16 mouse cellular contexts compared by ENCODE assay signal in the genomic region with DNA sequence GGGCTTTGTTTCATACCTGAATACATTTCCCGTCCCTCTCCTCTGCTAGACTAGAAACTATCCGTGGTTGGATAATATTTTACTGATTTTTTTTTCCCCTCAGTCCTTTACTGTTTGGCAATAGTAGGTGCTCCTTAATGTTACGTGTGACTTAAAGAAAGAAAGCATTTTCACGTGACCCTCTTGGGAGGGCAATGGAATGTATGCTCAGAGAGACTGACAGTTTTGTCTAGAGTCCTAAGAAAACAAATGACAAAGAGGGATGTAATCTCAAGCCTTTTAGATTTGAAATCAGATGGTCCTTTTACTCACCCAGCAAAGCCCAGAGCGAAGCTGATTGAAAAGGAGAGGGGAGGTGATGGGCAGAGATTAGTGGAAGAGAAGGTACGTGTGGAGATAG. TPM values are rescaled to one million over a fixed set of nuclear protein-coding genes. Genes with fewer than 3 reads are reported as not detected.
A peak's percentile ranks its signal among the peaks of the same experiment; 100 is the strongest.
DNase-seq lines count a peak whose midpoint lies in the region; ATAC-seq and TF ChIP-seq lines count a peak whose summit lies in the region.
"Had no signal": no experiment of that assay in that cellular context is flagged by ENCODE, and none has a peak within 500 bp of the region (broad histone marks: within the 10 kb centered on the region; RNA-seq: fewer than 3 reads in every experiment).

No protein-coding gene starts in this region.

- no peaks in the 10 kb centered on the region for H3K9me3 ChIP-seq in forebrain, embryonic 15.5 days
- no peaks in the 10 kb centered on the region for H3K9me3 ChIP-seq in forebrain, embryonic 11.5 days (ENCODE audit: control insufficient read depth, low read length)
- H3K9me3 ChIP-seq in lung, embryonic 15.5 days, result no peaks in the 10 kb centered on the region
- H3K9me3 ChIP-seq in forebrain, postnatal 0 days (ENCODE audit: low read length), result no peaks in the 10 kb centered on the region
- no peaks in the 10 kb centered on the region for H3K9me3 ChIP-seq in midbrain, embryonic 13.5 days
- no peaks in the 10 kb centered on the region for H3K9me3 ChIP-seq in intestine, embryonic 16.5 days (ENCODE audit: control insufficient read depth, low read length)
- no peaks in the 10 kb centered on the region for H3K9me3 ChIP-seq in intestine, embryonic 15.5 days
- H3K9me3 ChIP-seq: neural tube, embryonic 13.5 days had no signal

- no peak for TF ChIP-seq CTCF in forebrain, postnatal 0 days (IDR thresholded peaks at IDR 0.05; ENCODE audit: low read depth)

- no peak for DNase-seq in forebrain, embryonic 11.5 days (ENCODE audit: low spot score)
- DNase-seq in lung, postnatal 10 days, result no peak
- DNase-seq in forebrain, postnatal 0 days, result no peak
- DNase-seq: adrenal gland, adult 8-10 months; cerebellum, adult 8-10 months; gastrocnemius, postnatal 10 days; kidney, postnatal 36 days; liver; spleen, adult 18-20 months; thymus, postnatal 36 days had no signal

- H3K36me3 ChIP-seq in forebrain, embryonic 15.5 days, result no peaks in the 10 kb centered on the region
- H3K36me3 ChIP-seq in forebrain, embryonic 11.5 days (ENCODE audit: control insufficient read depth, insufficient read depth, low read length), result no peaks in the 10 kb centered on the region
- H3K36me3 ChIP-seq in lung, embryonic 15.5 days, result no peaks in the 10 kb centered on the region
- no peaks in the 10 kb centered on the region for H3K36me3 ChIP-seq in forebrain, postnatal 0 days (ENCODE audit: insufficient read depth)
- H3K36me3 ChIP-seq in midbrain, embryonic 13.5 days, result no peaks in the 10 kb centered on the region
- H3K36me3 ChIP-seq in intestine, embryonic 16.5 days (ENCODE audit: control insufficient read depth, insufficient read depth, low read length), result no peaks in the 10 kb centered on the region
- H3K36me3 ChIP-seq in intestine, embryonic 15.5 days, result no peaks in the 10 kb centered on the region
- H3K36me3 ChIP-seq: neural tube, embryonic 13.5 days had no signal

- peaks cover 13% of the 10 kb centered on the region for H3K4me1 ChIP-seq in forebrain, embryonic 15.5 days
- peaks cover 20% of the 10 kb centered on the region for H3K4me1 ChIP-seq in forebrain, embryonic 11.5 days (replicated peaks; ENCODE audit: control insufficient read depth, insufficient read depth, low read length)
- H3K4me1 ChIP-seq in lung, embryonic 15.5 days, result peaks cover 39% of the 10 kb centered on the region
- H3K4me1 ChIP-seq in forebrain, postnatal 0 days (ENCODE audit: insufficient read depth), result peaks cover 3% of the 10 kb centered on the region; the same call in 1 of the 2 replicates
- H3K4me1 ChIP-seq in midbrain, embryonic 13.5 days (replicated peaks), result peaks cover 34% of the 10 kb centered on the region
- H3K4me1 ChIP-seq in intestine, embryonic 16.5 days (ENCODE audit: control insufficient read depth, insufficient read depth, low read length), result peaks cover 34% of the 10 kb centered on the region
- peaks cover 24% of the 10 kb centered on the region for H3K4me1 ChIP-seq in intestine, embryonic 15.5 days (replicated peaks)

- no peak for ATAC-seq in forebrain, embryonic 15.5 days (replicated peaks)
- ATAC-seq in forebrain, embryonic 11.5 days (replicated peaks; ENCODE audit: low FRiP score), result no peak
- ATAC-seq in lung, embryonic 15.5 days (ENCODE audit: borderline replicate concordance, extremely low read depth, low FRiP score, low TSS enrichment), result no peak
- ATAC-seq in forebrain, postnatal 0 days, result no peak
- ATAC-seq in midbrain, embryonic 13.5 days, result no peak
- ATAC-seq in intestine, embryonic 16.5 days, result no peak
- ATAC-seq in intestine, embryonic 15.5 days, result no peak

- 19% methylated on average over 6 of the region's 6 CpGs for WGBS in forebrain, embryonic 15.5 days
- WGBS in forebrain, embryonic 11.5 days, result 15% methylated on average over 6 of the region's 6 CpGs
- WGBS in lung, embryonic 15.5 days, result 37% methylated on average over 6 of the region's 6 CpGs
- 16% methylated on average over 6 of the region's 6 CpGs for WGBS in forebrain, postnatal 0 days
- WGBS in midbrain, embryonic 13.5 days, result 7% methylated on average over 6 of the region's 6 CpGs
- 51% methylated on average over 6 of the region's 6 CpGs for WGBS in intestine, embryonic 16.5 days
- WGBS in intestine, embryonic 15.5 days, result 60% methylated on average over 6 of the region's 6 CpGs

- no peak overlapping the region for H3K27ac ChIP-seq in forebrain, embryonic 15.5 days (replicated peaks)
- no peak overlapping the region for H3K27ac ChIP-seq in forebrain, embryonic 11.5 days (ENCODE audit: low read depth, low read length)
- H3K27ac ChIP-seq in lung, embryonic 15.5 days, result no peak overlapping the region
- H3K27ac ChIP-seq in forebrain, postnatal 0 days (ENCODE audit: low read depth, low read length), result no peak overlapping the region
- no peak overlapping the region for H3K27ac ChIP-seq in midbrain, embryonic 13.5 days
- no peak overlapping the region for H3K27ac ChIP-seq in intestine, embryonic 16.5 days (ENCODE audit: low read length)
- no peak overlapping the region for H3K27ac ChIP-seq in intestine, embryonic 15.5 days
- H3K27ac ChIP-seq: neural tube, embryonic 13.5 days had no signal

- H3K9ac ChIP-seq in forebrain, embryonic 15.5 days (replicated peaks), result no peak overlapping the region
- no peak overlapping the region for H3K9ac ChIP-seq in forebrain, embryonic 11.5 days (ENCODE audit: low read length)
- H3K9ac ChIP-seq in lung, embryonic 15.5 days, result no peak overlapping the region
- no peak overlapping the region for H3K9ac ChIP-seq in forebrain, postnatal 0 days
- H3K9ac ChIP-seq in midbrain, embryonic 13.5 days (replicated peaks), result no peak overlapping the region
- no peak overlapping the region for H3K9ac ChIP-seq in intestine, embryonic 16.5 days (ENCODE audit: low read depth, low read length)
- no peak overlapping the region for H3K9ac ChIP-seq in intestine, embryonic 15.5 days

- peaks cover 46% of the 10 kb centered on the region for H3K27me3 ChIP-seq in forebrain, embryonic 15.5 days
- H3K27me3 ChIP-seq in forebrain, embryonic 11.5 days (ENCODE audit: control insufficient read depth, insufficient read depth, low read length), result peaks cover 35% of the 10 kb centered on the region
- peaks cover 42% of the 10 kb centered on the region for H3K27me3 ChIP-seq in lung, embryonic 15.5 days
- peaks cover 38% of the 10 kb centered on the region for H3K27me3 ChIP-seq in forebrain, postnatal 0 days (ENCODE audit: insufficient read depth, low read length)
- peaks cover 64% of the 10 kb centered on the region for H3K27me3 ChIP-seq in midbrain, embryonic 13.5 days
- H3K27me3 ChIP-seq in intestine, embryonic 16.5 days (replicated peaks; ENCODE audit: control insufficient read depth, insufficient read depth, low read length), result peaks cover 9% of the 10 kb centered on the region; the same call in 1 of the 2 replicates
- H3K27me3 ChIP-seq in intestine, embryonic 15.5 days (replicated peaks), result peaks cover 7% of the 10 kb centered on the region; the same call in 1 of the 2 replicates

- peak overlapping the region; percentile 29 for H3K4me3 ChIP-seq in forebrain, embryonic 15.5 days
- H3K4me3 ChIP-seq in forebrain, embryonic 11.5 days (ENCODE audit: low read depth, low read length), result no peak overlapping the region
- H3K4me3 ChIP-seq in lung, embryonic 15.5 days, result no peak overlapping the region
- H3K4me3 ChIP-seq in forebrain, postnatal 0 days (ENCODE audit: low read depth, low read length), result peak overlapping the region; percentile 29; the same call in 1 of the 2 replicates
- H3K4me3 ChIP-seq in midbrain, embryonic 13.5 days (replicated peaks), result 0 out of 2 replicates have a peak overlapping the region, but pooled peaks have one; percentile 35
- no peak overlapping the region for H3K4me3 ChIP-seq in intestine, embryonic 16.5 days (ENCODE audit: low read length)
- no peak overlapping the region for H3K4me3 ChIP-seq in intestine, embryonic 15.5 days (replicated peaks)

- H3K4me2 ChIP-seq in forebrain, embryonic 15.5 days (replicated peaks), result peak overlapping the region; percentile 47
- no peak overlapping the region for H3K4me2 ChIP-seq in forebrain, embryonic 11.5 days (ENCODE audit: low read depth, low read length, severe bottlenecking)
- H3K4me2 ChIP-seq in lung, embryonic 15.5 days, result peak overlapping the region; percentile 55
- peak overlapping the region; percentile 58 for H3K4me2 ChIP-seq in forebrain, postnatal 0 days (ENCODE audit: low read depth)
- peak overlapping the region; percentile 57 for H3K4me2 ChIP-seq in midbrain, embryonic 13.5 days (replicated peaks)
- no peak overlapping the region for H3K4me2 ChIP-seq in intestine, embryonic 16.5 days (ENCODE audit: low read depth, low read length)
- H3K4me2 ChIP-seq in intestine, embryonic 15.5 days (replicated peaks), result no peak overlapping the region

RNA-seq across cellular contexts. Expression of gene Wnk4, which starts 5.5 kb away (rescaled TPM):
- 4.8 and 5.5 TPM in 2 replicates for polyA plus RNA-seq in forebrain, embryonic 15.5 days (2015; fragmentation: Nextera tagmentation; extraction: Ambion mirVana)
- polyA plus RNA-seq in forebrain, embryonic 11.5 days (2014; fragmentation: Nextera tagmentation; extraction: Ambion mirVana), result 5.3 and 7.6 TPM in 2 replicates
- 3.7 and 5.0 TPM in 2 replicates for polyA plus RNA-seq in lung, embryonic 15.5 days (2015; fragmentation: Nextera tagmentation; extraction: Ambion mirVana)
- 3.2 and 5.4 TPM in 2 replicates for total RNA-seq in forebrain, postnatal 0 days (2014; rRNA removed)
- 7.8 and 9.1 TPM in 2 replicates for polyA plus RNA-seq in forebrain, postnatal 0 days (2015; fragmentation: Nextera tagmentation; extraction: Ambion mirVana)
- 7.2 and 7.5 TPM in 2 replicates for polyA plus RNA-seq in midbrain, embryonic 13.5 days (2015; fragmentation: Nextera tagmentation; extraction: Ambion mirVana)
- 10.2 and 10.8 TPM in 2 replicates for polyA plus RNA-seq in intestine, embryonic 16.5 days (2015; fragmentation: Nextera tagmentation; extraction: Ambion mirVana)
- 12.3 and 12.7 TPM in 2 replicates for polyA plus RNA-seq in intestine, embryonic 15.5 days (2015; fragmentation: Nextera tagmentation; extraction: Ambion mirVana)

RNA-seq across cellular contexts. Expression of gene Vps25, which starts 12.4 kb away (rescaled TPM):
- 87.7 and 92.9 TPM in 2 replicates for polyA plus RNA-seq in forebrain, embryonic 15.5 days (2015; fragmentation: Nextera tagmentation; extraction: Ambion mirVana)
- polyA plus RNA-seq in forebrain, embryonic 11.5 days (2014; fragmentation: Nextera tagmentation; extraction: Ambion mirVana), result 119 TPM in 2 replicates
- polyA plus RNA-seq in lung, embryonic 15.5 days (2015; fragmentation: Nextera tagmentation; extraction: Ambion mirVana), result 127 and 128 TPM in 2 replicates
- 71.7 and 75.8 TPM in 2 replicates for total RNA-seq in forebrain, postnatal 0 days (2014; rRNA removed)
- 135 and 138 TPM in 2 replicates for polyA plus RNA-seq in forebrain, postnatal 0 days (2015; fragmentation: Nextera tagmentation; extraction: Ambion mirVana)
- polyA plus RNA-seq in midbrain, embryonic 13.5 days (2015; fragmentation: Nextera tagmentation; extraction: Ambion mirVana), result 110 and 111 TPM in 2 replicates
- polyA plus RNA-seq in intestine, embryonic 16.5 days (2015; fragmentation: Nextera tagmentation; extraction: Ambion mirVana), result 152 and 155 TPM in 2 replicates
- polyA plus RNA-seq in intestine, embryonic 15.5 days (2015; fragmentation: Nextera tagmentation; extraction: Ambion mirVana), result 135 and 142 TPM in 2 replicates

RNA-seq across cellular contexts. Expression of gene Cntd1, which starts 12.9 kb away (rescaled TPM):
- polyA plus RNA-seq in forebrain, embryonic 15.5 days (2015; fragmentation: Nextera tagmentation; extraction: Ambion mirVana), result 1.4 and 1.5 TPM in 2 replicates
- polyA plus RNA-seq in forebrain, embryonic 11.5 days (2014; fragmentation: Nextera tagmentation; extraction: Ambion mirVana), result 1.3 and 2.0 TPM in 2 replicates
- 1.3 and 1.7 TPM in 2 replicates for polyA plus RNA-seq in lung, embryonic 15.5 days (2015; fragmentation: Nextera tagmentation; extraction: Ambion mirVana)
- 0.10 and 0.15 TPM in 2 replicates for total RNA-seq in forebrain, postnatal 0 days (2014; rRNA removed)
- 0.36 and 0.61 TPM in 2 replicates for polyA plus RNA-seq in forebrain, postnatal 0 days (2015; fragmentation: Nextera tagmentation; extraction: Ambion mirVana)
- polyA plus RNA-seq in midbrain, embryonic 13.5 days (2015; fragmentation: Nextera tagmentation; extraction: Ambion mirVana), result 1.2 and 1.3 TPM in 2 replicates
- 0.84 and 1.0 TPM in 2 replicates for polyA plus RNA-seq in intestine, embryonic 16.5 days (2015; fragmentation: Nextera tagmentation; extraction: Ambion mirVana)
- 0.72 and 1.1 TPM in 2 replicates for polyA plus RNA-seq in intestine, embryonic 15.5 days (2015; fragmentation: Nextera tagmentation; extraction: Ambion mirVana)

RNA-seq across cellular contexts. Expression of gene Coa3, which starts 13.0 kb away (rescaled TPM):
- 208 and 211 TPM in 2 replicates for polyA plus RNA-seq in forebrain, embryonic 15.5 days (2015; fragmentation: Nextera tagmentation; extraction: Ambion mirVana)
- 179 and 181 TPM in 2 replicates for polyA plus RNA-seq in forebrain, embryonic 11.5 days (2014; fragmentation: Nextera tagmentation; extraction: Ambion mirVana)
- 189 and 194 TPM in 2 replicates for polyA plus RNA-seq in lung, embryonic 15.5 days (2015; fragmentation: Nextera tagmentation; extraction: Ambion mirVana)
- total RNA-seq in forebrain, postnatal 0 days (2014; rRNA removed), result 110 and 140 TPM in 2 replicates
- 208 and 233 TPM in 2 replicates for polyA plus RNA-seq in forebrain, postnatal 0 days (2015; fragmentation: Nextera tagmentation; extraction: Ambion mirVana)
- 210 and 213 TPM in 2 replicates for polyA plus RNA-seq in midbrain, embryonic 13.5 days (2015; fragmentation: Nextera tagmentation; extraction: Ambion mirVana)
- 258 and 278 TPM in 2 replicates for polyA plus RNA-seq in intestine, embryonic 16.5 days (2015; fragmentation: Nextera tagmentation; extraction: Ambion mirVana)
- polyA plus RNA-seq in intestine, embryonic 15.5 days (2015; fragmentation: Nextera tagmentation; extraction: Ambion mirVana), result 250 and 261 TPM in 2 replicates

RNA-seq across cellular contexts. Expression of gene Ramp2, which starts 20.1 kb away (rescaled TPM):
- 53.4 and 61.3 TPM in 2 replicates for polyA plus RNA-seq in forebrain, embryonic 15.5 days (2015; fragmentation: Nextera tagmentation; extraction: Ambion mirVana)
- 59.4 and 64.3 TPM in 2 replicates for polyA plus RNA-seq in forebrain, embryonic 11.5 days (2014; fragmentation: Nextera tagmentation; extraction: Ambion mirVana)
- polyA plus RNA-seq in lung, embryonic 15.5 days (2015; fragmentation: Nextera tagmentation; extraction: Ambion mirVana), result 264 and 286 TPM in 2 replicates
- total RNA-seq in forebrain, postnatal 0 days (2014; rRNA removed), result 42.9 and 46.0 TPM in 2 replicates
- 93.4 and 102 TPM in 2 replicates for polyA plus RNA-seq in forebrain, postnatal 0 days (2015; fragmentation: Nextera tagmentation; extraction: Ambion mirVana)
- polyA plus RNA-seq in midbrain, embryonic 13.5 days (2015; fragmentation: Nextera tagmentation; extraction: Ambion mirVana), result 64.4 and 65.7 TPM in 2 replicates
- 87.8 and 95.1 TPM in 2 replicates for polyA plus RNA-seq in intestine, embryonic 16.5 days (2015; fragmentation: Nextera tagmentation; extraction: Ambion mirVana)
- polyA plus RNA-seq in intestine, embryonic 15.5 days (2015; fragmentation: Nextera tagmentation; extraction: Ambion mirVana), result 98.5 and 114 TPM in 2 replicates

Comparison
In these comparisons a context has a peak if more than half of its experiments do, and no peak if none do; other contexts are left out.
1. H3K4me2 ChIP-seq: peak in forebrain, embryonic 15.5 days (single experiment), lung, embryonic 15.5 days (single experiment), forebrain, postnatal 0 days (single experiment) and midbrain, embryonic 13.5 days (single experiment); none in forebrain, embryonic 11.5 days (single experiment), intestine, embryonic 16.5 days (single experiment) and intestine, embryonic 15.5 days (single experiment).
2. H3K4me3 ChIP-seq: peak in forebrain, embryonic 15.5 days (single experiment), forebrain, postnatal 0 days (single experiment) and midbrain, embryonic 13.5 days (single experiment); none in forebrain, embryonic 11.5 days (single experiment), lung, embryonic 15.5 days (single experiment), intestine, embryonic 16.5 days (single experiment) and intestine, embryonic 15.5 days (single experiment).